Mouse (Mus musculus) thymus, adult 2 months (tissue): ENCODE measurements around the gene Klhl10.

Source experiments
- CTCF ChIP-seq: fragments of 200-500 bp; IDR thresholded peaks from 2 replicates; pipeline ENCODE4 v1.5.1; 2012; ENCODE audit warnings: mild to moderate bottlenecking, control low read depth, low read length, moderate library complexity, borderline replicate concordance; ENCODE audit not compliant: control insufficient read depth, poor library complexity, insufficient read depth; ENCODE audit errors: extremely low read depth
- POLR2A ChIP-seq: fragments of 200-500 bp; IDR thresholded peaks from 2 replicates; pipeline ENCODE4 v1.6.1; 2012; ENCODE audit warnings: mild to moderate bottlenecking, low read length, control low read depth, moderate library complexity; ENCODE audit not compliant: control insufficient read depth, poor library complexity, insufficient read depth; ENCODE audit errors: extremely low read depth

DNA sequence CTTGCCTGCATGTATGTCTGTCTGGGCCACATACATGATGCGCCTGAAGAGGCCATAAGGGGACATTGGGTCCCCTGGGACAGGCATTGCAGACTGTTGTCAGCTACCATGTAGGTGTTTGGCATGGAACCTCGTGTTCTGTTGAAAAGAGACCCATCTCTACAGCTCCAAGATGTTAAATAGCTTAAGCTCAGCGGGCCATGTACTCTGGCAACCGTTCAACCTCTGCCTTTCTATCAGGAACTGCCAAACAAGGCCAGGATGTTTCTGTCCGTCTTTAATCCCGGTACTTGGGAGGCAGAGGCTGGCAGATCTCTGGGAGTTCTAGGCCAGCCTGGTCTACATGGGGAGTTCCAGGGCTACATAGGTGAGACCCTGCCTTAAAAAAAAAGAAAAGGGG, 908 bp downstream of the Klhl10 start:
- TF ChIP-seq CTCF, result no peak
- no peak for TF ChIP-seq POLR2A
